ENCODE assay signal across 8 mouse cellular contexts in genomic region chr2:32260635-32261034, GRCm38 (mm10). TPM values are rescaled to one million over a fixed set of nuclear protein-coding genes. Genes with fewer than 3 reads are reported as not detected.
DNase-seq lines count a peak whose midpoint lies in the region; ATAC-seq lines count a peak whose summit lies in the region.

No protein-coding gene starts in this region.

- H3K27me3 ChIP-seq in heart, embryonic 10.5 days (ENCODE audit: insufficient read depth, poor library complexity, severe bottlenecking) = no peaks in the 10 kb centered on the region
- H3K27me3 ChIP-seq in stomach, embryonic 15.5 days (replicated peaks) = no peaks in the 10 kb centered on the region

- no peak overlapping the region for H3K27ac ChIP-seq in heart, embryonic 10.5 days
- H3K27ac ChIP-seq in stomach, embryonic 15.5 days = no peak overlapping the region

- H3K4me1 ChIP-seq in heart, embryonic 10.5 days = peaks cover 19% of the 10 kb centered on the region
- H3K4me1 ChIP-seq in stomach, embryonic 15.5 days = peaks cover 12% of the 10 kb centered on the region

- H3K36me3 ChIP-seq in heart, embryonic 10.5 days = peaks cover 28% of the 10 kb centered on the region
- peaks cover 10% of the 10 kb centered on the region; the same call in 1 of the 2 replicates for H3K36me3 ChIP-seq in stomach, embryonic 15.5 days

- peak overlapping the region; percentile 76; the same call in 1 of the 2 replicates for H3K4me2 ChIP-seq in stomach, embryonic 15.5 days

- DNase-seq in right cerebral cortex, postnatal 4 days = peak; percentile 49
- DNase-seq in right cerebral cortex, postnatal 36 days (ENCODE audit: low spot score in 2 of 2) = no peak
- peak; percentile 54 to 76 for DNase-seq in cerebellum, postnatal 25 days
- no peak for DNase-seq in heart, embryonic 10.5 days (ENCODE audit: low spot score)
- DNase-seq in kidney, postnatal 25 days = peak; percentile 51 to 77
- DNase-seq in mesoderm, embryonic 11.5 days (ENCODE audit: low read depth, low spot score) = peak; percentile 54
- DNase-seq in urinary bladder, postnatal 14 days (ENCODE audit: low spot score) = no peak

- H3K9ac ChIP-seq in stomach, embryonic 15.5 days = no peak overlapping the region

- H3K9me3 ChIP-seq in heart, embryonic 10.5 days = no peaks in the 10 kb centered on the region
- H3K9me3 ChIP-seq in stomach, embryonic 15.5 days = no peaks in the 10 kb centered on the region

- no peak for ATAC-seq in stomach, embryonic 15.5 days (ENCODE audit: insufficient read depth, low FRiP score, low read depth)

- 28% methylated on average over 4 of the region's 4 CpGs for WGBS in heart, embryonic 10.5 days
- WGBS in stomach, embryonic 15.5 days = 35% methylated on average over 4 of the region's 4 CpGs

- H3K4me3 ChIP-seq in heart, embryonic 10.5 days = peak overlapping the region; percentile 88
- H3K4me3 ChIP-seq in stomach, embryonic 15.5 days (replicated peaks) = no peak overlapping the region

RNA-seq across cellular contexts. Expression of gene Uck1, which starts 0.7 kb away (rescaled TPM):
- polyA plus RNA-seq in heart, embryonic 10.5 days (2016; fragmentation: Nextera tagmentation; extraction: Ambion mirVana) = 63.1 and 65.8 TPM in 2 replicates
- 59.6 and 65.4 TPM in 2 replicates for polyA plus RNA-seq in stomach, embryonic 15.5 days (2015; fragmentation: Nextera tagmentation; extraction: Ambion mirVana)

RNA-seq across cellular contexts. Expression of gene Pomt1, which starts 24.2 kb away (rescaled TPM):
- polyA plus RNA-seq in heart, embryonic 10.5 days (2016; fragmentation: Nextera tagmentation; extraction: Ambion mirVana) = 18.8 and 24.2 TPM in 2 replicates
- 23.5 and 27.8 TPM in 2 replicates for polyA plus RNA-seq in stomach, embryonic 15.5 days (2015; fragmentation: Nextera tagmentation; extraction: Ambion mirVana)

RNA-seq across cellular contexts. Expression of gene Golga2, which starts 26.5 kb away (rescaled TPM):
- polyA plus RNA-seq in heart, embryonic 10.5 days (2016; fragmentation: Nextera tagmentation; extraction: Ambion mirVana) = 22.0 and 27.2 TPM in 2 replicates
- 24.9 and 25.2 TPM in 2 replicates for polyA plus RNA-seq in stomach, embryonic 15.5 days (2015; fragmentation: Nextera tagmentation; extraction: Ambion mirVana)

RNA-seq across cellular contexts. Expression of gene Swi5, which starts 27.2 kb away (rescaled TPM):
- polyA plus RNA-seq in heart, embryonic 10.5 days (2016; fragmentation: Nextera tagmentation; extraction: Ambion mirVana) = 318 and 348 TPM in 2 replicates
- polyA plus RNA-seq in stomach, embryonic 15.5 days (2015; fragmentation: Nextera tagmentation; extraction: Ambion mirVana) = 418 and 429 TPM in 2 replicates

Comparison
In these comparisons a context has a peak if more than half of its experiments do, and no peak if none do; other contexts are left out.
1. DNase-seq: peak in right cerebral cortex, postnatal 4 days (single experiment), cerebellum, postnatal 25 days (2 of 2), kidney, postnatal 25 days (2 of 2) and mesoderm, embryonic 11.5 days (single experiment); none in right cerebral cortex, postnatal 36 days (0 of 2), heart, embryonic 10.5 days (single experiment) and urinary bladder, postnatal 14 days (single experiment).